Mouse (Mus musculus): ENCODE results near the gene Aimp2.

The Aimp2 gene

GRCm38 (mm10) chr5:143909417-143910400 is at the start of gene Aimp2, which contains the start of gene Pms2:
Gene Aimp2, minus strand, starts transcription at chr5:143909847.
Gene Pms2, plus strand, starts transcription at chr5:143909964.
- DNase-seq (ENCODE audit: extremely low spot score), result peak; percentile 95

GRCm38 (mm10) chr5:143957101-143957500 is 47.5 kb upstream of the Aimp2 start:
- DNase-seq (ENCODE audit: extremely low spot score), result no peak

GRCm38 (mm10) chr5:143950016-143950415 is 40.4 kb upstream of the Aimp2 start:
- no peak for DNase-seq (ENCODE audit: extremely low spot score)

GRCm38 (mm10) chr5:143948361-143948760 is 38.7 kb upstream of the Aimp2 start:
- DNase-seq (ENCODE audit: extremely low spot score), result no peak

GRCm38 (mm10) chr5:143943231-143944125 is 33.8 kb upstream of the Aimp2 start:
- DNase-seq (ENCODE audit: extremely low spot score), result no peak

- DNase-seq (ENCODE audit: extremely low spot score), result no peak
These were observed 31.9 kb upstream of the Aimp2 start for GRCm38 (mm10) chr5:143941588-143941987.

GRCm38 (mm10) chr5:143936156-143936555 is 26.5 kb upstream of the Aimp2 start:
- DNase-seq (ENCODE audit: extremely low spot score), result no peak

- DNase-seq (ENCODE audit: extremely low spot score), result no peak
These were observed 24.2 kb upstream of the Aimp2 start for GRCm38 (mm10) chr5:143933875-143934274.

- no peak for DNase-seq (ENCODE audit: extremely low spot score)
These were observed 23.8 kb upstream of the Aimp2 start for GRCm38 (mm10) chr5:143933414-143933813.

- DNase-seq (ENCODE audit: extremely low spot score), result peak; percentile 12
These were observed 23.2 kb upstream of the Aimp2 start, which contains the start of gene Rsph10b for GRCm38 (mm10) chr5:143932831-143933230. Gene Rsph10b, plus strand, starts transcription at chr5:143933035.

GRCm38 (mm10) chr5:143931863-143932580 is 22.4 kb upstream of the Aimp2 start:
- DNase-seq (ENCODE audit: extremely low spot score), result no peak

GRCm38 (mm10) chr5:143930656-143931055 is 21.0 kb upstream of the Aimp2 start:
- DNase-seq (ENCODE audit: extremely low spot score), result no peak

- no peak for DNase-seq (ENCODE audit: extremely low spot score)
These were observed 19.6 kb upstream of the Aimp2 start for GRCm38 (mm10) chr5:143929291-143929690.

GRCm38 (mm10) chr5:143927875-143928274 is 18.2 kb upstream of the Aimp2 start, which contains the start of gene Gm42421:
Gene Gm42421, plus strand, starts transcription at chr5:143928175.
- no peak for DNase-seq (ENCODE audit: extremely low spot score)

- no peak for DNase-seq (ENCODE audit: extremely low spot score)
These were observed 15.3 kb upstream of the Aimp2 start for GRCm38 (mm10) chr5:143924781-143925452.

GRCm38 (mm10) chr5:143918120-143918519 is 8.5 kb upstream of the Aimp2 start:
- no peak for DNase-seq (ENCODE audit: extremely low spot score)

- DNase-seq (ENCODE audit: extremely low spot score), result peak; percentile 16
These were observed 7.8 kb upstream of the Aimp2 start for GRCm38 (mm10) chr5:143917418-143917817.

GRCm38 (mm10) chr5:143916221-143916620 is 6.6 kb upstream of the Aimp2 start:
- no peak for DNase-seq (ENCODE audit: extremely low spot score)

- DNase-seq (ENCODE audit: extremely low spot score), result no peak
These were observed 721 bp downstream of the Aimp2 start for GRCm38 (mm10) chr5:143908926-143909325.

GRCm38 (mm10) chr5:143906429-143906828 is 3.2 kb downstream of the Aimp2 start:
- DNase-seq (ENCODE audit: extremely low spot score), result no peak

- DNase-seq (ENCODE audit: extremely low spot score), result no peak
These were observed 5.8 kb downstream of the Aimp2 start for GRCm38 (mm10) chr5:143903813-143904212.

Data from embryo, embryonic 9.5 days (tissue).